Mouse (Mus musculus) liver, embryonic 12.5 days (tissue): Measurements from ENCODE around the gene Ubxn11. TPM values are rescaled to one million over a fixed set of nuclear protein-coding genes. Genes with fewer than 3 reads are reported as not detected.
A peak's percentile ranks its signal among the peaks of the same experiment; 100 is the strongest.
"Not testable (repeated sequence)": the region's sequence is repeated elsewhere in the genome, so short reads cannot be mapped to it uniquely, and the experiment has no call there.

Experiments used
- ATAC-seq: fragments of 200-750 bp; cut with Nextera tagmentation; 2 replicates; pipeline ENCODE4 v1.8.0; 2017; ENCODE audit warnings: moderate number of reproducible peaks, mild to moderate bottlenecking, moderate library complexity
- H3K27ac ChIP-seq: fragments of 300-500 bp; sonication (generic); 2 replicates; pipeline ENCODE4 v1.5.1; 2016; ENCODE audit warnings: mild to moderate bottlenecking
- H3K27me3 ChIP-seq: fragments of 300-500 bp; sonication (generic); replicated peaks from 2 replicates; pipeline ENCODE4 v1.6.1; 2016; ENCODE audit warnings: mild to moderate bottlenecking, moderate library complexity
- H3K36me3 ChIP-seq: fragments of 300-500 bp; sonication (generic); 2 replicates; pipeline ENCODE4 v1.6.1; 2016; ENCODE audit warnings: mild to moderate bottlenecking, moderate library complexity
- H3K4me1 ChIP-seq: fragments of 300-500 bp; sonication (generic); 2 replicates; pipeline ENCODE4 v1.6.1; 2016
- H3K4me2 ChIP-seq: fragments of 300-500 bp; sonication (generic); 2 replicates; pipeline ENCODE4 v1.6.1; 2016; ENCODE audit warnings: mild to moderate bottlenecking, moderate library complexity
- H3K4me3 ChIP-seq: fragments of 300-500 bp; sonication (generic); 2 replicates; pipeline ENCODE4 v1.5.1; 2016; ENCODE audit warnings: mild to moderate bottlenecking, moderate library complexity
- H3K9ac ChIP-seq: fragments of 300-500 bp; sonication (generic); 2 replicates; pipeline ENCODE4 v1.6.1; 2016; ENCODE audit warnings: mild to moderate bottlenecking, moderate library complexity
- H3K9me3 ChIP-seq: fragments of 300-500 bp; sonication (generic); replicated peaks from 2 replicates; pipeline ENCODE4 v1.6.1; 2016; ENCODE audit warnings: mild to moderate bottlenecking, moderate library complexity
- WGBS: fragments of 180-500 bp; shearing (Covaris S2); methylation state at CpG from one replicate; pipeline ENCODE4 v1.1.7; 2016; ENCODE audit not compliant: insufficient replicate concordance; 5-methylcytosine and 5-hydroxymethylcytosine counted together
- polyA plus RNA-seq: library from polyadenylated mRNA; unstranded; fragments of >200 nt; fragmentation: Nextera tagmentation; extraction: Ambion mirVana; gene quantifications from 2 replicates; pipeline ENCODE4 v1.2.1, GENCODE M21; 2016

Gene Ubxn11
- polyA plus RNA-seq, 1 experiment from 2014 or later = 3.4 TPM

- ATAC-seq = no peak
These were observed 56.4 kb downstream of the Ubxn11 start for GRCm38 (mm10) chr4:134158774-134159173.

GRCm38 (mm10) chr4:134160071-134160470 lies 57.7 kb downstream of the Ubxn11 start:
- H3K4me1 ChIP-seq = peaks cover 14% of the 10 kb centered on the region
- 2% methylated on average over 30 of the region's 30 CpGs for WGBS
- peak overlapping the region; percentile 57 for H3K4me2 ChIP-seq
- ATAC-seq, H3K9me3 ChIP-seq, H3K27me3 ChIP-seq: not testable (repeated sequence)
- H3K4me3 ChIP-seq = peak overlapping the region; percentile 68
- peaks cover 19% of the 10 kb centered on the region for H3K36me3 ChIP-seq
- peak overlapping the region; percentile 63 for H3K9ac ChIP-seq
- H3K27ac ChIP-seq = 0 out of 2 replicates have a peak overlapping the region, but pooled peaks have one; percentile 45

More at GRCm38 (mm10) chr4:134158774-134159173, 56.4 kb downstream of the Ubxn11 start:
- Histone ChIP-seq H3K27me3 (no peaks in the 10 kb centered on the region), H3K4me2 (peak overlapping the region; percentile 30), H3K9me3 (no peaks in the 10 kb centered on the region), H3K9ac (no peak overlapping the region), H3K27ac (no peak overlapping the region), H3K4me1 (peaks cover 7% of the 10 kb centered on the region), H3K36me3 (peaks cover 25% of the 10 kb centered on the region), H3K4me3 (no peak overlapping the region)
- 77% methylated on average over 6 of the region's 6 CpGs for WGBS

DNA sequence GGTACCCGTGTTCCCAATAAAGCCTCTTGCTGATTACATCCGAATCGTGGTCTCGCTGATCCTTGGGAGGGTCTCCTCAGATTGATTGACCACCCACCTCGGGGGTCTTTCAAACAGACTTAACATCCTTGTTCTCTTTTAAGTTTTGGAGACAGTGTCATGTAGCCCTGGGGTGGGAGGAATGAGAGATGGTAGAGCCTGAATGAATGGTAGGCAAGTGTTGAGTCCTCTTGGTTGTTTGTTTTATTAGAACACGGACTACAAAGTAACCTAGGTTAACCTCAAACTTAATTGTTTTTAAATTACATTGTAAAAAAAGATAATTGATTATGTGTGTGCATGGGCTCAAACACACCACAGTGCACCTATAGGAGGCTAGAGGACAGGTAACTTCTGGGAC lies 62.2 kb downstream of the Ubxn11 start:
- WGBS = 79% methylated on average over 5 of the region's 6 CpGs
- Histone ChIP-seq H3K36me3 (peaks cover 35% of the 10 kb centered on the region), H3K9me3 (no peaks in the 10 kb centered on the region), H3K4me3 (no peak overlapping the region), H3K4me1 (peaks cover 27% of the 10 kb centered on the region), H3K9ac (no peak overlapping the region), H3K4me2 (peak overlapping the region; percentile 44), H3K27me3 (no peaks in the 10 kb centered on the region), H3K27ac (peak overlapping the region; percentile 80)
- no peak for ATAC-seq

GRCm38 (mm10) chr4:134165024-134165423 lies 62.7 kb downstream of the Ubxn11 start:
- no peak overlapping the region for H3K4me3 ChIP-seq
- peaks cover 37% of the 10 kb centered on the region for H3K36me3 ChIP-seq
- peak overlapping the region; percentile 44 for H3K4me2 ChIP-seq
- peak; percentile 66; the same call in 1 of the 2 replicates for ATAC-seq
- H3K9ac ChIP-seq = peak overlapping the region; percentile 35; the same call in 1 of the 2 replicates
- H3K27ac ChIP-seq = peak overlapping the region; percentile 80
- H3K9me3 ChIP-seq = no peaks in the 10 kb centered on the region
- H3K4me1 ChIP-seq = peaks cover 27% of the 10 kb centered on the region
- 26% methylated on average over 6 of the region's 6 CpGs for WGBS
- H3K27me3 ChIP-seq = no peaks in the 10 kb centered on the region

DNA sequence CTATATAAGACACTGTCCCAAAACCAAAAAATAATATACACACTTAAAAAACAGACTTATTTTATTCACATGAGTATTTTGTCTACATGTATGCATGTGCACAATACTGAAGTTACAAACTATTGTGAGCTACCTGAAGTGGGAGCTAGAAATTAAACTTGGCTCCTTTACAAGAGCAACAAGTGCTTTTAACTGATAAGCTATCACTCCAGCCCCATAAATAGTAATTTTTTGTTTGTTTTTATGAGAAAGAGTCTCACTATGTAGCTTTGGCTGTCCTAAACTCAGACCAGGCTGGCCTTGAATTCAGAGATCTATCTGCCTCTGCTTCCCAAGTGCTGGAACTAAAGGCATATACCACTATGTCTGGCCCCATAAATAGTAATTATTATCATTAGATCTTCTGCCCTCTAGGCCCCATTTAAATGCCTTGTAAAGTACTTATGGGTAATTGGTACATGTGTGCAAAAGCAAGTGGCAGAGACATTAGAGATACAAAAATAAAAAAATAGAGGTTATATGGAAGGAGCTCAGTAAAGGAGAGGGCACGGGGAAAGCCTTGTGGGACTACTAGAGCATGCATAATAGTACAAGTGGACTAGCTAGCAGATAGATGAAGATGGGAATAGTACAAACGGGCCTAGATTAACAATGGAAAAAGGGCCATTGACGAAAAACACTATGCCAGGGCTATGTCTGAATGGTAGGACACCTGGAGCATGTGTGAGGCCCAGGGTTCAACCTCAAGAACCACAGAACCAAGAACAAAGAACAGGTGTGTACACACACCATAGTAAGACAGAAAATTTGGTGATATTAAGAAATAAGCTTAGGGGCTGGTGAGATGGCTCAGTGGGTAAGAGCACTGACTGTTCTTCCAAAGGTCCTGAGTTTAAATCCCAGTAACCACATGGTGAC lies 63.4 kb downstream of the Ubxn11 start:
- H3K27ac ChIP-seq = peak overlapping the region; percentile 80

DNA sequence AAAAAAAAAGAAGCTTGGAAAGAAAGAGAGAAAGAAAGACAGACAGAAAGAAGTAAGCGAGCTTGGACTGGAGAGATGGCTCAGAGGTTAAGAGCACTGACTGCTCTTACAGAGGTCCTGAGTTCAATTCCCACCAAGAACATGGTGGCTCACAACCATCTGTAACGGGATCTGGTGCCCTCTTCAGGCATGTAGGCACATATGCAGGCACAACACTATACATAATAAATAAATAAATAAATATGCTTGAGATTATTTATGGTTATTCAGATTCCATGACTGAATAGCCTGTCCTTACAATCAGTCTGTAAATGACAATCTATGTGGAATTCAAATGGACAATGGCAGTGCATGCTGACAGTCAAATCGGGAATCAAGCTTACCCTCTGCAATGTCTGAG lies 64.5 kb downstream of the Ubxn11 start:
- Histone ChIP-seq H3K4me1 (peaks cover 27% of the 10 kb centered on the region), H3K9ac (no peak overlapping the region), H3K4me3 (no peak overlapping the region), H3K4me2 (no peak overlapping the region), H3K27me3 (no peaks in the 10 kb centered on the region), H3K36me3 (peaks cover 55% of the 10 kb centered on the region), H3K27ac (no peak overlapping the region), H3K9me3 (no peaks in the 10 kb centered on the region)
- no peak for ATAC-seq
- 87% methylated on average over 3 of the region's 3 CpGs for WGBS

More for the DNA sequence above, 63.4 kb downstream of the Ubxn11 start:
- peak; percentile 76 for ATAC-seq
- Histone ChIP-seq H3K9me3 (no peaks in the 10 kb centered on the region), H3K4me3 (0 out of 2 replicates have a peak overlapping the region, but pooled peaks have one; percentile 3), H3K27me3 (no peaks in the 10 kb centered on the region), H3K9ac (0 out of 2 replicates have a peak overlapping the region, but pooled peaks have one; percentile 35), H3K4me1 (peaks cover 27% of the 10 kb centered on the region), H3K4me2 (peak overlapping the region; percentile 44), H3K36me3 (peaks cover 45% of the 10 kb centered on the region)
- 75% methylated on average over 3 of the region's 3 CpGs for WGBS

GRCm38 (mm10) chr4:134172391-134172790 lies 70.0 kb downstream of the Ubxn11 start:
- peaks cover under 1% of the 10 kb centered on the region; the same call in 1 of the 2 replicates for H3K4me1 ChIP-seq
- WGBS = 79% methylated on average over 3 of the region's 3 CpGs
- no peak for ATAC-seq
- H3K4me2 ChIP-seq = no peak overlapping the region
- no peak overlapping the region for H3K27ac ChIP-seq
- no peak overlapping the region for H3K9ac ChIP-seq
- H3K36me3 ChIP-seq = peaks cover 43% of the 10 kb centered on the region
- no peaks in the 10 kb centered on the region for H3K9me3 ChIP-seq
- H3K27me3 ChIP-seq = no peaks in the 10 kb centered on the region
- no peak overlapping the region for H3K4me3 ChIP-seq

Other genes starting within 250 kb of the Ubxn11 start
- gene Rps6ka1, start 214.8 kb upstream of the Ubxn11 start, polyA plus RNA-seq = 60.9 and 63.1 TPM in 2 replicates
- 971 and 1,001 TPM in 2 replicates for gene Hmgn2, start 133.9 kb upstream of the Ubxn11 start, polyA plus RNA-seq
- 24.5 and 25.6 TPM in 2 replicates for gene Dhdds, start 101.7 kb upstream of the Ubxn11 start, polyA plus RNA-seq
- gene Lin28a, start 83.7 kb upstream of the Ubxn11 start, polyA plus RNA-seq = 4.2 and 5.8 TPM in 2 replicates
- not detected in 2 replicates for gene Zfp683, start 48.7 kb upstream of the Ubxn11 start, polyA plus RNA-seq
- gene Crybg2, start 41.8 kb upstream of the Ubxn11 start, polyA plus RNA-seq = 0.71 and 0.82 TPM in 2 replicates
- 18.5 and 21.5 TPM in 2 replicates for gene Cd52, start 7.5 kb upstream of the Ubxn11 start, polyA plus RNA-seq
- gene Sh3bgrl3, start 26.2 kb downstream of the Ubxn11 start, polyA plus RNA-seq = 187 and 205 TPM in 2 replicates
- 37.5 and 38.0 TPM in 2 replicates for gene Cep85, start 84.5 kb downstream of the Ubxn11 start, polyA plus RNA-seq
- not detected in 2 replicates for gene Gm7534, start 100.4 kb downstream of the Ubxn11 start, polyA plus RNA-seq
- gene Catsper4, start 124.8 kb downstream of the Ubxn11 start, polyA plus RNA-seq = not detected in 2 replicates
- gene Cnksr1, start 135.8 kb downstream of the Ubxn11 start, polyA plus RNA-seq = 0.19 TPM in 1 of 2 replicates, not detected in the other
- 0.30 and 0.48 TPM in 2 replicates for gene E130218I03Rik, start 141.1 kb downstream of the Ubxn11 start, polyA plus RNA-seq
- 15.7 and 16.5 TPM in 2 replicates for gene Zfp593, start 143.0 kb downstream of the Ubxn11 start, polyA plus RNA-seq
- not detected in 2 replicates for gene Gm30191, start 144.4 kb downstream of the Ubxn11 start, polyA plus RNA-seq
- gene Grrp1, start 151.5 kb downstream of the Ubxn11 start, polyA plus RNA-seq = 1.5 and 1.8 TPM in 2 replicates
- gene Pdik1l, start 185.3 kb downstream of the Ubxn11 start, polyA plus RNA-seq = 14.9 and 16.4 TPM in 2 replicates
- 0.20 and 0.23 TPM in 2 replicates for gene Trim63, start 212.6 kb downstream of the Ubxn11 start, polyA plus RNA-seq
- not detected in 2 replicates for gene Slc30a2, start 240.6 kb downstream of the Ubxn11 start, polyA plus RNA-seq